Mouse (Mus musculus): ENCODE data around the gene Mindy2. TPM values are rescaled to one million over a fixed set of nuclear protein-coding genes. Genes with fewer than 3 reads are reported as not detected.

Mindy2 gene
- polyA plus RNA-seq, 1 experiment from 2014 or later: 20.4 TPM

DNA sequence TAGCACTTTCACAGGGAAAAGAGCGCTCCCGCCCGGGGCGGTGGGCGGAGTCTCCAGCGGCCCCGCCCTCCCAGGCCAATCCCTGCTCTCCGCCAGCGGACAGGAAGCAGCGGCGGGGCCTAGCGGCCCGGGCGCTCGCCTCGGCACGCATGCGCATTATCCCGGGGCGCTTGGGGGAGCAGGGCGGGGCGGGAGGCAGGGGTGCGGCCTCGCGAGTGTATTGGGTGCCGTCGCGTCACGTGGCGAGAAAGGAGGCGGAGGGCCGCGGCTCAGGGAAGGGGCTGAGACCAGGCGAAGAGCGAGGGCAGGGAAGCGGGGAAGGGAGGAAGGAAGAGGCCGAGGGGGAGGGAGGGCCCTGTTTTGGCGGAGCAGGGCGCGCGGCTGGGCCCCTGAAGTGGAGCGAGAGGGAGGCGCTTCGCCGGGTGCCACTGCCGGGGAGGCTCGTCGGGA is 21.7 kb upstream of the Mindy2 start, which contains the start of gene Adam10:
Adam10 (plus strand) TSS at position 316 of the 450 bp plus-strand sequence.
- ATAC-seq (ENCODE audit: low FRiP score): peak; percentile 100
- no peaks in the 10 kb centered on the region for H3K9me3 ChIP-seq
- peak within 1 kb of the TSS; percentile 84 for H3K4me2 ChIP-seq
- H3K27ac ChIP-seq: peak within 1 kb of the TSS; percentile 99
- WGBS: under 1% methylated on average over 48 of the region's 48 CpGs
- no peaks in the 10 kb centered on the region for H3K36me3 ChIP-seq
- peak within 1 kb of the TSS; percentile 91 for H3K4me3 ChIP-seq
- H3K27me3 ChIP-seq: no peaks in the 10 kb centered on the region
- H3K4me1 ChIP-seq (replicated peaks): peaks cover 23% of the 10 kb centered on the region
- H3K9ac ChIP-seq: peak within 1 kb of the TSS; percentile 97

DNA sequence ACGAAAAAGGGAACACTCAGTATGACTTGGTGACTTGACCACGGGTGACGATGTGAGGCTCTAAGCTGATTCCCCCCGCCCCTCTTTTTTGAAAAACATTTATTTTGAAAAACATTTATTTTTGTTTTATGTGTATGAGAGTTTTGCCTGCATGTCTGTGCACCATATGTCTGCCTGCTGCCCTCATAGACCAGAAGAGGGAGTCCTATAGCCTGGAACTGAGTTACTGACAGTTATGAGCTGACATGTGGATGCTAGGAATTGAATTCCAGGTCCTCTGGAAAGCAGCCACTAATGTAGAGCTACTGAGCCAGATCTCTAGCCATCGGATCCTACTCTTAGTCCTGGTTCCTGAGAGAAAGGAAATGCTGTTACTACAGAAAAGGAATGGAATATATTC is 19.0 kb upstream of the Mindy2 start:
- Histone ChIP-seq H3K27ac (no peak overlapping the region), H3K36me3 (no peaks in the 10 kb centered on the region), H3K4me1 (replicated peaks) (peaks cover 10% of the 10 kb centered on the region), H3K4me3 (no peak overlapping the region), H3K9me3 (no peaks in the 10 kb centered on the region), H3K27me3 (no peaks in the 10 kb centered on the region), H3K9ac (no peak overlapping the region), H3K4me2 (no peak overlapping the region)
- ATAC-seq (ENCODE audit: low FRiP score): no peak
- WGBS: 91% methylated on average over 5 of the region's 5 CpGs

DNA sequence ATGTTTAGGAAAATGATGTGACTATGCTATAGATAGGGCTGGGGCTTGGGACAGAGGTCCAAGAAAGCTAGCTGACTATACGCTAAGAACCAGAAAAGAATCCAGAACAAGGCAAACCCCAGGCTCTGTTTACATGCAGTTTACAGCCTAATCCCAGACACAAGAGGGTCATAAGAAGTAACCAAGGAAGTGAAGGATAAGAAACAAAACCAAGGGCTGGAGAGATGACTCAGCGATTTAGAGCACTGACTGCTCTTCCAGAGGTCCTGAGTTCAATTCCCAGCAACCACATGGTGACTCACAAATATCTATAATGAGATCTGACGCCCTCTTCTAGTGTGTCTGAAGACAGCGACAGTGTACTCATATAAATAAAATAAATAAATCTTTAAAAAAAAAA is 18.1 kb upstream of the Mindy2 start:
- Histone ChIP-seq H3K9ac (no peak overlapping the region), H3K9me3 (no peaks in the 10 kb centered on the region), H3K4me3 (no peak overlapping the region), H3K27me3 (no peaks in the 10 kb centered on the region), H3K4me2 (no peak overlapping the region), H3K4me1 (replicated peaks) (peaks cover 2% of the 10 kb centered on the region; the same call in 1 of the 2 replicates), H3K27ac (no peak overlapping the region), H3K36me3 (no peaks in the 10 kb centered on the region)
- 86% methylated on average over 4 of the region's 4 CpGs for WGBS
- ATAC-seq (ENCODE audit: low FRiP score): no peak

DNA sequence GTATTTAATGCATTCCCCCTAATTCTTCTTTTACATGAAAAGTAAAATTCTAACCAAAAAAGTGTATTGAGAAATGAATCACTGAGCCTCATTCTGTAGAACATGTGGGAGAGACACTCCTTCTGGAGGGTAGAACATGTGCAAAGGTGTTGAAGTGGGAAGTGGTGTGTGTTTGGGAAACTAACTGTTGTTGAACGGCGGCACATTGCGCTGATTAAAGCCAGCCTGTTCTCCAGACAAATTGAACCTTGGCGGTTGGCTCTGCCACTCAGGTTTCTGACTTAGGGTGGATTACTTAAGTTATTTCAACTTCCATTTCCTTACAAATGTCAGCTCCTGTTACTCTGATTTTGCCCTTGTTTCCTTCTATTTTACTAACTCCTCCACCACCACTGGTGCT is 16.7 kb upstream of the Mindy2 start:
- 93% methylated on average over 4 of the region's 4 CpGs for WGBS
- H3K27me3 ChIP-seq: no peaks in the 10 kb centered on the region
- H3K9me3 ChIP-seq: no peaks in the 10 kb centered on the region
- H3K4me3 ChIP-seq: no peak overlapping the region
- no peak overlapping the region for H3K9ac ChIP-seq
- H3K27ac ChIP-seq: no peak overlapping the region
- no peak overlapping the region for H3K4me2 ChIP-seq
- ATAC-seq (ENCODE audit: low FRiP score): no peak
- H3K36me3 ChIP-seq: no peaks in the 10 kb centered on the region
- no peaks in the 10 kb centered on the region for H3K4me1 ChIP-seq (replicated peaks)

DNA sequence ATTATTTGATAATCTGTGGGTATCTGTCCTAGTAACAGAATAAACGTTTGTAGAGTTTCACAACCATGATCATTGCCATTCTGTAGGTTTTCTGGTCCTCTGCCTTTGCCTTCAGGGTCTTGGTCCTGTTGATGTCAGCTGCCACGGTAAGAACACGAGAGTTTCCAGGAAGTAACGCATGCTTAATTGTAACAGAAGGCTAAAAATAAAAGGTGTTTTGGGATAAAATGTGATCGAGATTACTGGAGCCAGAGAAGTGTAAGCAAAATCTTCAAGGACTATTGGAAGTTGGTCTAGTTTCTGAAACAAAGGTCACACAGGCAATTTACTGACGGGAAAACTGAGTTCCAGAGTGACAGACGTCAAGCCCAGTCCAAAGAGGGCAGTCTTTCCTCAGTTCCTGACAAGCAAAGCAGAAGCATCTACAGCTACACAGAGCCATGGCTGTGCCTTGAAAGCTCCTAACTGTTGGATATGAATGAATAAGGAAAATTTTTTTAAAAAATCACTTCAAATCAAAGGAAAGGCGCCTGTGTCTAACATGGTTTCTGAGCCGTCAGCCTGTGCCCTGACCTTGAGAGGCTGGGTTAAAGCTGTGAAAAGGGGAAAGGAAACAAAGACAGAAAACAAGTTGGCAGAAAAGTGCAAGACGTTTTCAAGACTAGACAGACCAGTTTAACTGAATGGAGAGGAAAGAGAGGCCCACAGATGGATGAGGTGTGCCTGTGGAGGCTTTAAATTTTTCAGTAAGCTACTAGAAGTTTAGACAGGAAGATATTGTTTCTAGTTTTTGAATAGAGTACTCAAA is 15.0 kb upstream of the Mindy2 start:
- Histone ChIP-seq H3K36me3 (no peaks in the 10 kb centered on the region), H3K27me3 (no peaks in the 10 kb centered on the region), H3K4me2 (no peak overlapping the region), H3K4me3 (no peak overlapping the region), H3K4me1 (replicated peaks) (no peaks in the 10 kb centered on the region), H3K27ac (no peak overlapping the region), H3K9ac (no peak overlapping the region), H3K9me3 (no peaks in the 10 kb centered on the region)
- no peak for ATAC-seq (ENCODE audit: low FRiP score)
- WGBS: 55% methylated on average over 10 of the region's 10 CpGs

DNA sequence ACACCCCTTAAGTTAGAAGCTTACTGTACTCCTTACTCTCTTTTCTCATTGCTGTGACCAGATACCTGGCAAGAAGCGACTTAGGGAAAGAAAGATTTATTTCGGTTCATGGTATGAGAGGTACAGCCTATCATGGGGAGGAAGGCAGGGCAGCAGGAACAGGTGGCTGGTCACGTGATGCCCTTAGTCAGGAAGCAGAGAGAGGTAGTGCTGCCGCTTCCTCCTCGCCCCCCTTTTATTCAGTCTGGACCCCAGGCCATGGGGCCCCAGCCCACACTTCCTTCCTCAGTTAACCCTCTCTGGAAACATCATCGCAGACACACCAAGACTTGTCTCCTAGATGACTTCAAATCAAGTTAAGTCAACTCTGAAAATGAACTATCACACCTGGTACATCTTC is 14.3 kb upstream of the Mindy2 start:
- no peak overlapping the region for H3K4me2 ChIP-seq
- H3K36me3 ChIP-seq: no peaks in the 10 kb centered on the region
- no peak overlapping the region for H3K27ac ChIP-seq
- H3K27me3 ChIP-seq: no peaks in the 10 kb centered on the region
- H3K4me1 ChIP-seq (replicated peaks): no peaks in the 10 kb centered on the region
- H3K4me3 ChIP-seq: no peak overlapping the region
- no peak for ATAC-seq (ENCODE audit: low FRiP score)
- H3K9me3 ChIP-seq: no peaks in the 10 kb centered on the region
- no peak overlapping the region for H3K9ac ChIP-seq
- WGBS: 79% methylated on average over 6 of the region's 6 CpGs

DNA sequence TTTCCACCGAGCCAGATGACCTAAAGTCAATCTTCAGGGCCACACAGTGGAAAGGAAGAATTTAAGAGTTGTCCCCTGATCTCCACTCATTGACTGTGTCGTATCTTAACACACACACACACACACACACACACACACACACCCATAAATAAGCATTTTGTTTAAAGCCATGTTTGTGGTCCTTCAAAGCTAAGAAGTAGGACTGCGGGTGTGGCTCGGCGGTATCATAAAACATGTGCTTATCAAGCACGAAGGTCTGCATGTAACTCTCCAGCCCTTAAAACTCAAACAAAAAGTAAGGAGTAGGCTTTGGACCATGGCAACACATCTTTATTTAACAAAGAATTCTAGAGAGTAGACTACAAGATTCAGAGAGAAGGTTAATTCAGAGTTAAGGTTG is 13.4 kb upstream of the Mindy2 start:
- Histone ChIP-seq H3K9me3 (no peaks in the 10 kb centered on the region), H3K27me3 (no peaks in the 10 kb centered on the region), H3K36me3 (no peaks in the 10 kb centered on the region), H3K27ac (no peak overlapping the region), H3K4me2 (no peak overlapping the region), H3K9ac (no peak overlapping the region), H3K4me1 (replicated peaks) (no peaks in the 10 kb centered on the region), H3K4me3 (no peak overlapping the region)
- WGBS: 92% methylated on average over 6 of the region's 6 CpGs
- ATAC-seq (ENCODE audit: low FRiP score): no peak

DNA sequence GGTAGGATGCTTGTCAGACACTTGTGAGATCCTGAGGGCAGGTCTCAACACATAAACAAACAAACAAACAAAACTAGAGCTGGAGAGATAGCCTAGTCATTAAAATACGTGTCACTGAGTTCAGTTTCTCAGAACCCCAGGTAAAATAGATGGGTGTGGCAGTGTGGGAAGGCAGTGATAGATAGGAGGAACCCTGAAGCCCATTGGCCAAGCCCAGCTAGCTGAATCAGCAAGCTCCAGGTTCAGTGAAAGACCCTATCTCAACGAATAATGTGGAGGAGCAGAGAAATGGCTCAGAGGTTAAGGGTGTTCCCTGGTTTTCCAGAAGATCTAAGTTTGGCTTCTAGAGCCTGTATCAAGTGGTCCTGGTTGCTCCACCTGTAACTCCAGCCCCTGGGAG is 12.2 kb upstream of the Mindy2 start:
- 64% methylated on average over 2 of the region's 2 CpGs for WGBS
- H3K9me3 ChIP-seq: no peaks in the 10 kb centered on the region

DNA sequence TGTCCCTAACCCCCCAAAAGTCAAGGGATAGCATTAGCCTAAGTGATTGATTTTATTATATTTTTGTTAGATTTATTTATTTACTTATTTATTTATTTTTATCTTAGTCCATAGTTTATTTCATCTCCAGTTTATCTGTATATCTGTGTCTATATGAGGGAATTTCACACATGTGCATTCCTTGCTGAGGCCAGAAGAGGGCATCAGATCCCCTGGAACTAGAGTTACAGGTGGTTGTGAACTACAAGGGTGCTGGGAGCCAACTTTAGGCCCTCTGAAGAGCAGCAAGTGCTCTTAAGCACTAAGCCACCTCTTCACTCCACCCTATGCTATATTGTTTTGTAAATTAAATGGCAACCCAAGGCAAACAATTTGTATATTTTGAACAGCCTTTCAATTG is 11.1 kb upstream of the Mindy2 start:
- Histone ChIP-seq H3K4me3 (no peak overlapping the region), H3K27me3 (no peaks in the 10 kb centered on the region), H3K36me3 (no peaks in the 10 kb centered on the region), H3K9ac (no peak overlapping the region), H3K4me2 (no peak overlapping the region), H3K9me3 (no peaks in the 10 kb centered on the region), H3K4me1 (replicated peaks) (no peaks in the 10 kb centered on the region), H3K27ac (no peak overlapping the region)
- no peak for ATAC-seq (ENCODE audit: low FRiP score)

More for the DNA sequence above, 12.2 kb upstream of the Mindy2 start:
- Histone ChIP-seq H3K27me3 (no peaks in the 10 kb centered on the region), H3K9ac (no peak overlapping the region), H3K27ac (no peak overlapping the region), H3K4me3 (no peak overlapping the region), H3K4me1 (replicated peaks) (no peaks in the 10 kb centered on the region), H3K4me2 (no peak overlapping the region), H3K36me3 (no peaks in the 10 kb centered on the region)
- ATAC-seq (ENCODE audit: low FRiP score): no peak

DNA sequence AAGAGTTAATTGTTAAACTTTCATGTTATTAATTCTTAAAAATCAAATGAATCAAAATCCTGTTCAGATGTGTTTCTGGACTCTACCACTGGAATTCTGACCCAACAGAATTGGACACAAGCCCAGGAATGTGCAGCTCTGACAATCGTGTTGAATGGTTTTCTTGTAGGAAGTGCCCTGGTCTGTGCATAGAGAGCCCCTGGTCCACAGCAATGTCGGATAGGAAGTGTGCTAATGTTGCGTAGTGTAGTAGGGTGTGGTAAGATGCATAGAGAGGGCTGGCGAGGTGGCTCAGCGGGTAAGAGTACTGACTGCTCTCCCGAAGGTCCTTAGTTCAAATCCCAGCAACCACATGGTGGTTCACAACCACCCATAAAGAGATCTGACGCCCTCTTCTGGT is 9.8 kb upstream of the Mindy2 start:
- Histone ChIP-seq H3K4me2 (no peak overlapping the region), H3K4me3 (no peak overlapping the region), H3K27me3 (no peaks in the 10 kb centered on the region), H3K9ac (no peak overlapping the region), H3K4me1 (replicated peaks) (no peaks in the 10 kb centered on the region), H3K9me3 (no peaks in the 10 kb centered on the region), H3K27ac (no peak overlapping the region), H3K36me3 (no peaks in the 10 kb centered on the region)
- 76% methylated on average over 7 of the region's 7 CpGs for WGBS
- ATAC-seq (ENCODE audit: low FRiP score): no peak

DNA sequence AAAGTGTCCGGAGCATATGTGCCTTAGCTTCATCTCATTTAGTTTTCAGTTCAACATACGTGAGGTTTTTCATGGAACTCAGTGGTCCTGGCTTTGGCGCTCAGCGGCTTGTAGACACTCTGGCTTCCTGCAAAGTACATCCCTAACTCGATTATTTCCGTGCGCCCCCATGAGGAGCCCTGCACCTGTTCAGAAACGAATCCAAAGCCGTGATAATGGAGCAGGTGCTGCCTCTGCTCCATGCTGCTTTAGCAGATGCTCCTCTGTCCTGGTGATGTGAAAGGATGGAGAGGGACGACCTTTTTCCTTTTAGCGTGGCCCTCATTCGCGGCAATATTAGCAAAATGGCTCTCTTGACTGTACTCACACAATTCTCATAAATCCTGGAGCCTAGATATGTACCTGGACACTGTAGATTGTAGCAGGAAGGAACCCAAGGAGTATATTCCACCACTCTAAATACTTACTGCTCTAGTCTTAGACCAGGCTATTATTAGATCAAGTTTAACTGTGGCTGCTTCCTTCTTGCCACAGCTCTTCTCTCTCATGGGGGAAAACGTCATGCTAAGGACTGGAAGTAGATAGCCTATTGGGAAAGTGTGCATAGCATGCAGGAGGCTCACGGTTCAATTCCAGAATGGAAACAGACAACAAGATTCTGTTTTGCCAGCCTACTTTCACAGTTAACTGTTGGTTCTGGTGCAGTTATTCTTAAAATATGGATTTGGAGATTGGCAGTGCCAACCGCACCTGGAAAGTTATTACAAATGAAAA is 8.6 kb upstream of the Mindy2 start:
- H3K9me3 ChIP-seq: no peaks in the 10 kb centered on the region
- H3K36me3 ChIP-seq: no peaks in the 10 kb centered on the region
- H3K27ac ChIP-seq: no peak overlapping the region
- H3K4me1 ChIP-seq (replicated peaks): no peaks in the 10 kb centered on the region
- H3K4me2 ChIP-seq: no peak overlapping the region
- H3K4me3 ChIP-seq: no peak overlapping the region
- no peak overlapping the region for H3K9ac ChIP-seq
- no peak for ATAC-seq (ENCODE audit: low FRiP score)
- no peaks in the 10 kb centered on the region for H3K27me3 ChIP-seq
- WGBS: 76% methylated on average over 16 of the region's 16 CpGs

DNA sequence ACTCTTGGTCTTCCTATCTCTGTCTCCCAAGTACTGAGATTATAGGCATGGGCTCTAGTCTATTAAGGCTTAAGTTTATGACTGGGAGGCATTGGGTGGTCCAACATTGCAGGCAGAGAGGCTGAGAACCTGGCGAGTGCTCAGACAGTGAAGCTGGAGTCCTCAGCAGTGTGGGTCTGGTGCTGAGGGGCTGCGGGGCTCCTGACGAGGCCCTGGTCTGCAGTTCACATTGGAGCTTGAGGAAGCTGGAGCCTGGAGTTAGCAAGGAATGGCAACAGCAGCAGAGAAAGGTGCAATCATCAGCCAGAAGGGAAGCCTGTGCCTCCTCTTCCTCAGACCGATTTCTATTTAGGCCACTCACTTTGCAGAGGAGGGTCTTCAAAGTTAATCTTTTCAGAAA is 7.9 kb upstream of the Mindy2 start:
- no peak for ATAC-seq (ENCODE audit: low FRiP score)
- Histone ChIP-seq H3K9ac (no peak overlapping the region), H3K27me3 (no peaks in the 10 kb centered on the region), H3K4me3 (no peak overlapping the region), H3K9me3 (no peaks in the 10 kb centered on the region), H3K4me1 (replicated peaks) (no peaks in the 10 kb centered on the region), H3K4me2 (no peak overlapping the region), H3K36me3 (no peaks in the 10 kb centered on the region), H3K27ac (no peak overlapping the region)
- WGBS: 89% methylated on average over 4 of the region's 4 CpGs

DNA sequence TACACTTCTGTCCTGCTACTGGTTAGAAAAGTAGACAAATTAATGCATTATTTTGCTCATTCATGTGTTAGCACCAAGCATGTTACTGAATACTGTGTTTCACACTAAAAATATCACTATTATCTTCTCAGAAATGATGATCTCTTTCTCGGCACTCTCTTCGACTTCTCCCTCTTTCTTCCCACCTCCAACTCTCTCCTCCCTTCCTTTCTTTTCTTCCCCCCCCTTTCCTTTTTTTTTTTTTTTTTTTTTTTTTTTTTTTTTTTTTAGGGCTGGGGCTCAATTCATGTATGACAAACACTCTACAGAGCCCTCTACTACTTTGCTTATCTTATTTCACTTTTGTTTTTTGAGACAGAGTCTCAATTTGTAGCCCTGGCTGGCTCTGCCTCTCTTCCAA is 1.3 kb upstream of the Mindy2 start:
- Histone ChIP-seq H3K4me3 (no peak overlapping the region), H3K9me3 (no peaks in the 10 kb centered on the region), H3K27ac (no peak overlapping the region), H3K4me1 (replicated peaks) (peaks cover 25% of the 10 kb centered on the region), H3K36me3 (no peaks in the 10 kb centered on the region), H3K9ac (no peak overlapping the region), H3K4me2 (no peak overlapping the region), H3K27me3 (no peaks in the 10 kb centered on the region)
- no peak for ATAC-seq (ENCODE audit: low FRiP score)
- WGBS: 74% methylated on average over 2 of the region's 2 CpGs
